Mouse (Mus musculus): ENCODE measurements around the gene Kbtbd13. TPM values are rescaled to one million over a fixed set of nuclear protein-coding genes. Genes with fewer than 3 reads are reported as not detected.

Gene Kbtbd13
- polyA plus RNA-seq, 1 experiment from 2014 or later, result 1.6 TPM

DNA sequence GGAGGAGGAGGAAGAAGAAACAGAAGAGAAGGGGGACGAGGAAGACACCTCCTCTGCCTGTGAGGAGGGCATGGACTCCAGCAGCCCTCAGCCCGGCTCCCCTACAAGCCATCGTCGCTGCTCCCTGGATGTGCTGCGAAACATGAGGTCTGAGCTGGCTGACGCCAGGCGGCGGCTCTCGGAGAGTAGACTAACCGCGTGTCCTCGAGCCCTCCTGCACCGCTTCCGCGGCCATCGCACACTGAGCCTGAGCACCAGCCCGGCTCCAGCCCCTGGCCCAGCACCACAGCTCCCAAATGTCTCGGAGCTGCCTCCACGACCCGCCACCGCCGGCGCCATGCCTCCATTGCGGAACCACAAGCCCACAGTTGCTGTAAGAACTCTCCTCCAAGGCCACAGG lies 19.7 kb downstream of the Kbtbd13 start:
- no peaks in the 10 kb centered on the region for H3K4me1 ChIP-seq
- ATAC-seq (ENCODE audit: low FRiP score, low read depth), result no peak
- no peak overlapping the region for H3K4me3 ChIP-seq
- no peak overlapping the region for H3K4me2 ChIP-seq (replicated peaks)
- H3K9me3 ChIP-seq, result no peaks in the 10 kb centered on the region
- H3K36me3 ChIP-seq, result peaks cover 12% of the 10 kb centered on the region
- H3K9ac ChIP-seq, result no peak overlapping the region
- no peaks in the 10 kb centered on the region for H3K27me3 ChIP-seq
- 78% methylated on average over 24 of the region's 24 CpGs for WGBS
- no peak overlapping the region for H3K27ac ChIP-seq

DNA sequence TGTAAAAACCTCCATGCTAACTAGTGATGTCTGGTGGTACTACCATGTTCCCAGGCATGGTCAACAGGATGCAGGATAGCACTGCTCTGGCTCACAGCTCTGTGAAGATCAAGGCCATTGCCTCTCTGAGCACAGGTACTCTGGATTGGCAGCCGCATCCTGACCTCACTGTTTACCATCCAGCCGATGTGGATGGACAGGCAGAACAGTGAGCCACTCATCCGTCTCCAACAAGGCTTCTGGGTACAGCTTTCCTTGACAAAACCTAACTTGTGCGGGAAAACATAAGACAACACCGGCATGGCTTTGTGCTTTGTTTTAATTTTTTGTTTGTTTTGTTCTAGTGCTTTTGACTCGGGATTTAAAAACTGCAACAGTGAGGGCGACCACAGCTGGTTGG lies 25.7 kb downstream of the Kbtbd13 start:
- H3K27me3 ChIP-seq, result no peaks in the 10 kb centered on the region
- H3K4me3 ChIP-seq, result no peak overlapping the region
- H3K36me3 ChIP-seq, result peaks cover 24% of the 10 kb centered on the region
- ATAC-seq (ENCODE audit: low FRiP score, low read depth), result no peak
- H3K9ac ChIP-seq, result no peak overlapping the region
- H3K9me3 ChIP-seq, result no peaks in the 10 kb centered on the region
- H3K4me1 ChIP-seq, result no peaks in the 10 kb centered on the region
- H3K27ac ChIP-seq, result no peak overlapping the region
- no peak overlapping the region for H3K4me2 ChIP-seq (replicated peaks)
- WGBS, result 92% methylated on average over 7 of the region's 7 CpGs

DNA sequence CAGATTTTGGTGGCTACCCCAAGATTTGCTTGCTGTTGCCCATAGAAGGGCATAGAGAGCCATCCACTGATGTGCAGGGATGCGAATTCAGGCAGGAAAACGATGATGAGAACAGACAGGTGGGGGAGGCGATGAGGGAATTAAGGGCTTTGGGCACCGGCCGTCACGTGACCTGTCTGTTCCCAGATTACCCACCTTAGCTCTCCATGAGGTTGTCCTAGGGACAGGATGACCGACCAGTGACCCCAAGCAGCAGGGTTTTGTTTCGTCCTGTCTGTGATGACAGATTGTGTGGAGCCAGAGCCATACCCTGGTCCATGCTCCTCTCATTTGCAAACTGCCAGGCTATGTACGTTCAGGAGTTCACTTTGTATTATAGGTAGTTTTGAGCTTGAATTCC lies 27.8 kb downstream of the Kbtbd13 start:
- Histone ChIP-seq H3K9me3 (no peaks in the 10 kb centered on the region), H3K9ac (no peak overlapping the region), H3K4me1 (no peaks in the 10 kb centered on the region), H3K27me3 (no peaks in the 10 kb centered on the region), H3K27ac (no peak overlapping the region), H3K4me3 (no peak overlapping the region), H3K36me3 (peaks cover 42% of the 10 kb centered on the region), H3K4me2 (replicated peaks) (no peak overlapping the region)
- 58% methylated on average over 9 of the region's 9 CpGs for WGBS
- ATAC-seq (ENCODE audit: low FRiP score, low read depth), result no peak

DNA sequence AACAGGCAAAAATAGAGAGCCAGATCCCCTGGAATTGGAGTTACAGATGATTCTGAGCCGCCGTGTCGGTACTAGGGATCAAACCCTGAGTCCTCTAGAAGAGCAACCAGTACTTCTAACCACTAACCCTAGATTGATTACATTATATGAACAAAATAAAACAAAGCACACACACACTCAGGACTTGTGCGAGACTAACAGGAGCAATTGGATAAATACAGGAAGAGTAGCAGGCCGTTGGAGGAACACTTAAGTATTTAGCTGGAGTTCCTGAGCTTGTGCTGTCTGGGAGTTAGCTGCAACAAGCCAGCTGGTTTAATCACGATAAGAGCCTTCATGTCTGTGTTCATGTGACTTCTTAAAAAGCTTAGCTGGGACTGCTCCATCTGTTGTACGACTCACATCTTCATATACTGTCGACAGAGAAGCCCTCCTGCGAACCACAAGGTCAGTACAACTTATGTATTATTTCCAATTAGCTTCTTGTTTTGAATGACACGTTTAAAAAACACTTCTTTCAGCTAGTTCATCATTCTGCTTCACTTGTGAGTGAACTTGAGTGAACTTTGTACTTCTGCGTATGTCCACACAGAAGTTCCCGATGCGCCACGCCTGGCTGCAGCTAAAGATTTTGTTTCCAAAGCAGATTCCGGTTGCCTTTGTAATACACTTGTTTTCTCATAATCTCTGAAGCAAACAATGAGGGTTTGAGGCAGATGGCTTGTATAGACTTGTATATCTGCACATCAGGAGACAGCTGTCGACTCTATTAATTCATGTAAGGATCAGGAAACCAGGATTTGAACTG lies 30.6 kb downstream of the Kbtbd13 start, which contains the start of gene Ubap1l:
TSS of gene Ubap1l (plus strand) at position 401 of the 808 bp plus-strand sequence.
- no peak for ATAC-seq (ENCODE audit: low FRiP score, low read depth)
- no peak within 1 kb of the TSS for H3K9ac ChIP-seq
- no peak within 1 kb of the TSS for H3K4me2 ChIP-seq (replicated peaks)
- H3K4me3 ChIP-seq, result no peak within 1 kb of the TSS
- WGBS, result 92% methylated on average over 16 of the region's 16 CpGs
- no peaks in the 10 kb centered on the region for H3K9me3 ChIP-seq
- H3K27ac ChIP-seq, result no peak within 1 kb of the TSS
- no peaks in the 10 kb centered on the region for H3K4me1 ChIP-seq
- no peaks in the 10 kb centered on the region for H3K27me3 ChIP-seq
- H3K36me3 ChIP-seq, result peaks cover 66% of the 10 kb centered on the region

DNA sequence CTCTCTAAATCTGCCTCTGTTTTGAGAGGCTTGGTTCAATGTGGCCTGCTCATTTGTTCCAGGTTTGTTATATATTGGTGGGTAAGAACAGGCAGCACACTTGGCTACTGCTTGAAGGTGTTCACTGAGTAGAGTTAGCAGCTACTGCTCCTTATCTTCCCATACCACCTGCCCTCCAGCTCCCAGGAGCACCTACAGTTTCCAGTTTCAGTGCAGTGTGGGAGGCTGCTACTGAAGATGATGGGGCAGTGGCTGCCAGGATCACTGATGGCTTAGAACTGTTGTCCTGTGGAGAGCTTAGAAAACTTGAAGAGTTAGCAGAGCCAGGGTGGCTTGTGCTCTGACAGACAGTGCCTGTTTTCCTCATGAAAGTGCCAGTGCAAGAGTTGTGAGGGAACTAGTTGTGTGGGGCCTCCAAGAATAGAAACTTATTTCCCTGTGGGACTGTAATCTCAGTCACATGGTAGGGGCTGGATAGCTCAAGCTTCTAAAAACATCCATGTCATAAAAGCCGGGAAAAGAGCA lies 32.4 kb downstream of the Kbtbd13 start:
- no peaks in the 10 kb centered on the region for H3K27me3 ChIP-seq
- H3K9me3 ChIP-seq, result no peaks in the 10 kb centered on the region
- no peak overlapping the region for H3K27ac ChIP-seq
- no peak overlapping the region for H3K4me2 ChIP-seq (replicated peaks)
- H3K9ac ChIP-seq, result no peak overlapping the region
- 90% methylated on average over 1 of the region's 1 CpGs for WGBS
- H3K4me3 ChIP-seq, result no peak overlapping the region
- peaks cover 76% of the 10 kb centered on the region for H3K36me3 ChIP-seq
- no peaks in the 10 kb centered on the region for H3K4me1 ChIP-seq
- no peak for ATAC-seq (ENCODE audit: low FRiP score, low read depth)

DNA sequence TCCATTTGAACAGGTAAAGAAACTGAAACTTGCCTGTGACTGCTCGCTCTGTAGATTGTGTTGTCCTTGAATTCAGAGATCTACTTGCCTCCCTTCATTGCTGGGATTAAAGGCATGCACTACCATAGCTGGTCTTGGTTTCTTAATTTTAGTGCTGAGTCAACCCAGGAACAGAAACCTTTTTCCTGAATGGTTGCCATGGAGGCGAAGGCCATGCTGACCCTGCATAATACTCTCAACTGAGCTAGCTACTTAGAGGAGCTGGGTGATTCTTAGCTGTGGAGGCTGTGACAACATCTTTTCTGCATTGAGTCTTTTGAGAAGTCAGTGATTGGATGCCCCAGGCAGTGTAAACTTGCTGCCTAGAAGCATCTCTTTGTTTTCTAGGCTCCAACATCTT lies 34.5 kb downstream of the Kbtbd13 start:
- WGBS, result 93% methylated on average over 2 of the region's 2 CpGs
- peaks cover 74% of the 10 kb centered on the region for H3K36me3 ChIP-seq
- no peaks in the 10 kb centered on the region for H3K4me1 ChIP-seq
- H3K4me2 ChIP-seq (replicated peaks), result no peak overlapping the region
- H3K27ac ChIP-seq, result no peak overlapping the region
- ATAC-seq (ENCODE audit: low FRiP score, low read depth), result no peak
- H3K4me3 ChIP-seq, result no peak overlapping the region
- no peak overlapping the region for H3K9ac ChIP-seq
- no peaks in the 10 kb centered on the region for H3K9me3 ChIP-seq
- no peaks in the 10 kb centered on the region for H3K27me3 ChIP-seq

DNA sequence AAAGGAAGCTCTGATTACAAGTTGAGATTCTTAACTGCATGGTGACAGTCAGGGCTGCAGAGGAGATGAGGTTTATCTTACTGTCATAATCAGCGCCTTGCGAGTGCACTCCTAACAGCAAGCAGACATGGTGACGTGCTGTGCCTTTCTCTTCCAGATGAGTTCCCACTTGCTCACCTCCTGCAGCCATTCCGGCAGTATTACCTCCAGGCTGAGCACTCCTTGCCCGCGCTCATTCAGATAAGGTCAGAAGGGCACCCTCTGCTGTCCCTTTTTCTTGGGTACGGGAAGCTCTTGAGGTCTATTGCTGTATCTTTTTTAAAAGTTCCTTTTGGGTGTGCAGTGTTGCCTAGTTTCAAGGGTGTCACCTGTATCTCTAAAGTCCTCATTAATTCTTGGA lies 34.9 kb downstream of the Kbtbd13 start:
- Histone ChIP-seq H3K4me1 (no peaks in the 10 kb centered on the region), H3K27ac (no peak overlapping the region), H3K4me2 (replicated peaks) (no peak overlapping the region), H3K9me3 (no peaks in the 10 kb centered on the region), H3K4me3 (no peak overlapping the region), H3K36me3 (peaks cover 70% of the 10 kb centered on the region), H3K9ac (no peak overlapping the region), H3K27me3 (no peaks in the 10 kb centered on the region)
- no peak for ATAC-seq (ENCODE audit: low FRiP score, low read depth)
- 89% methylated on average over 7 of the region's 7 CpGs for WGBS

DNA sequence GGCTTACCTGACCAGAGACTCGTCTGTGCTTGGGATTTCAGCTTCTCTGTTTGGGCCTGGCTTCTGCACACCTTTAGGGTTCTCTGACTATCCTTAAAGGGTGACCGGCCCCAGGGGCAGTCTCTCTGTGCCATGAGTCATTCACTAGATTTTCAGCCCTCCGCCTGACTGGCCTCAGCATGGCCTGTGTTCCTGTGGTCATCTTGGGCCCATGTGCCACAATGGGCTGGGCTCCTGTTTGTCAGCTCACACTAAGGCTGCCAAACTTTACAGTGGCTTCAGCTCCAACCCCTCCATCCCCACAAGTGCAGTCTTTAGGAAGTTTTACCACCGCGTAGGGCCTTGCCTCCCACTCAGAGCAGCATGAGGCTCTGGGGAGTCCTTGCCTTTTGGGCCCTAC lies 38.2 kb downstream of the Kbtbd13 start:
- no peak for ATAC-seq (ENCODE audit: low FRiP score, low read depth)
- H3K4me1 ChIP-seq, result no peaks in the 10 kb centered on the region
- 88% methylated on average over 5 of the region's 5 CpGs for WGBS
- H3K27ac ChIP-seq, result no peak overlapping the region
- H3K4me2 ChIP-seq (replicated peaks), result no peak overlapping the region
- no peak overlapping the region; the same call in 1 of the 2 replicates for H3K9ac ChIP-seq
- H3K4me3 ChIP-seq, result no peak overlapping the region
- peaks cover 41% of the 10 kb centered on the region for H3K36me3 ChIP-seq
- H3K27me3 ChIP-seq, result no peaks in the 10 kb centered on the region
- no peaks in the 10 kb centered on the region for H3K9me3 ChIP-seq

DNA sequence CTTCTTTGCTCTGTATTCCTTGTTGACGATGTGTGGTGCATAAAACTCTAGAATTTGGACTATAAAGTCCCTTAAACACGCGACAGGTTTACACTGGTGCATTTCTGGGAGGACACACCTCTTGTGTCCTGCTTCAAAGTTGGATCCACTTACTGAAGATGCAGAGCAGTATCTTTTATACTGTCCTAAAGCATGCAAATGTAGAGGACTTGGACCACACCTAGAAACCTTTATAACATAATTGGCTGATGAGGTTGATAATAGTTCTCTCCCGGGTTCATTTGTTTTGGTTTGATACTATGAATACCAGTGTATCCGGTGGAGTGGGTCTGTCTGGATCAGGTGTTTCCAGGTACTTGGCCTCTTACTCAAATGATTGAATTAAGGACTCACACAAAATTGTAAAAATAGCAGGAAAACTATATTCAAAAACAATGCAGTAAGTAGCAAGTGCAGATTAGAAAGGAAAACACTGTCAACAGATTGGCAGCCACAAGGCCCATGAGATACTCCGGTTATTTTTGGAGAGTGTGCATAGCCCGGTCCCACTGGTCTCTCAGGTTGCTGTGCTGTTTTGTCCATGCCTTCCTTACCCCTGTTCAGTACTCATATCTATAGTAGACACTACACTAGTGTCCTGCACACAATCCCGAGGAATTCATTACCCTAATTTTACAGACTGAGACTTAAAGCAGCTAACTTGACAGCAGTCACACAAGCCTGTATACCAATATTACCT lies 44.2 kb downstream of the Kbtbd13 start:
- Histone ChIP-seq H3K4me3 (peak overlapping the region; percentile 100), H3K4me2 (replicated peaks) (peak overlapping the region; percentile 81), H3K9me3 (no peaks in the 10 kb centered on the region), H3K27me3 (no peaks in the 10 kb centered on the region), H3K4me1 (peaks cover 13% of the 10 kb centered on the region), H3K9ac (peak overlapping the region; percentile 98), H3K27ac (no peak overlapping the region), H3K36me3 (no peaks in the 10 kb centered on the region)
- 49% methylated on average over 8 of the region's 8 CpGs for WGBS
- ATAC-seq (ENCODE audit: low FRiP score, low read depth), result no peak

DNA sequence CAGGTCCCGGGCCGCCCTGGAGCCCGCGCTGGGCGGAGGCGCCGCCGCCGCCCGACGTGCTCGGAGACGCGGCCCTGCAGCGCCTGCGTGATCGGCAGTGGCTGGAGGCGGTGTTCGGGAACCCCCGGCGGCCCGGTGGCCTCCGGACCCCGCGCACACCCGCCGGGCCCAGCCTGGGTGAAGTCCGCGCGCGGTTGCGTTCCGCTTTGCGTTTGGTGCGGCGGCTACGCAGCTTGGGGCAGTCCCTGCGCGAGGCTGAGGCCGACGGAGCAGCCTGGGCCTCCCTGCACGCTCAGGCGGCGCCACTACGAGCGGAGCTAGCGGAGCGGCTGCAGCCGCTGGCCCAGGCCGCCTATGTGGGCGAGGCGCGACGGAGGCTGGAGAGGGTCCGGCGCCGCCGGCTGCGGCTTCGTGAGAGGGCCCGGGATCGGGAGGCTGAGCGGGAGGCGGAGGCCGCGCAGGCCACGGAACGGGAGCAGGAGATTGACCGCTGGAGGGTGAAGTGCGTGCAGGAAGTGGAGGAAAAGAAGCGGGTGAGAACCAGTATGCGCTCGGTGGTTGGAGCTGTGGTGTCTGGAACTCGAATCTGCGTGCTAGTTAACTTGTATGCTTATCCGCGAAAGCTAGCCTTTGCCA lies 44.9 kb downstream of the Kbtbd13 start:
- no peaks in the 10 kb centered on the region for H3K36me3 ChIP-seq
- under 1% methylated on average over 75 of the region's 77 CpGs for WGBS
- peaks cover 13% of the 10 kb centered on the region for H3K4me1 ChIP-seq
- peak overlapping the region; percentile 98 for H3K9ac ChIP-seq
- no peaks in the 10 kb centered on the region for H3K9me3 ChIP-seq
- ATAC-seq (ENCODE audit: low FRiP score, low read depth), result peak; percentile 74
- no peaks in the 10 kb centered on the region for H3K27me3 ChIP-seq
- H3K4me2 ChIP-seq (replicated peaks), result peak overlapping the region; percentile 81
- peak overlapping the region; percentile 93 for H3K27ac ChIP-seq
- peak overlapping the region; percentile 100 for H3K4me3 ChIP-seq

DNA sequence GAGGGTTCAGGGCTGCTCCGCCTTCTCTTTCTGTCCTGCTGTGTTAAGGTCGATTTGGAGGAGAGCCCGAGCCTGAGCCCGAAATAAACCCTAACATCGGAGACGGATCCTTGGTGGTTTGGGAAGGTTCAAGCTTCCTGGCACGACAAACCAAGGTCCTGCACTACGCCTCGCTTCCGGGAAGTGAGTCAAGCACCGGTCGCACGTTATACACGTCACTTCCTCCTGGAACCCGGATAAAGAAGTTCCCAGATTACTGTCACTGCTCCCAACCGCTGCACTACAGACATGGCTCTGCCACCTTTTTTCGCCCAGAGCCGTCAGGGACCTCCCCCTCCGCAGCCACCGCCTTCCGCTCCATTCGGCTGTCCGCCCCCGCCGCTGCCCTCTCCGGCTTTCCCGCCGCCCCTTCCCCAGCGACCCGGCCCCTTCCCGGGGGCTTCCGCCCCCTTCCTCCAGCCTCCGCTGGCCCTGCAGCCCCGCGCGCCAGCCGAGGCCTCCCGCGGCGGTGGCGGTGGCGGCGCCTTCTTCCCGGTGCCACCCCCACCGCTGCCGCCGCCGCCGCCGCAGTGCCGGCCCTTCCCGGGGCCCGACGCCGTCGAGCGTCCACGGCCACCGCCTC lies 45.5 kb downstream of the Kbtbd13 start, which contains the start of gene Pdcd7:
TSS of gene Pdcd7 (plus strand) at position 251 of the 622 bp plus-strand sequence.
- H3K4me3 ChIP-seq, result peak within 1 kb of the TSS; percentile 100
- H3K4me2 ChIP-seq (replicated peaks), result peak within 1 kb of the TSS; percentile 81
- peak; percentile 92 for ATAC-seq (ENCODE audit: low FRiP score, low read depth)
- no peaks in the 10 kb centered on the region for H3K36me3 ChIP-seq
- peak within 1 kb of the TSS; percentile 98 for H3K9ac ChIP-seq
- no peaks in the 10 kb centered on the region for H3K27me3 ChIP-seq
- under 1% methylated on average over 59 of the region's 59 CpGs for WGBS
- H3K9me3 ChIP-seq, result no peaks in the 10 kb centered on the region
- peaks cover 13% of the 10 kb centered on the region for H3K4me1 ChIP-seq
- peak within 1 kb of the TSS; percentile 93 for H3K27ac ChIP-seq

Measured in limb, embryonic 13.5 days (tissue).